Mouse (Mus musculus): ENCODE results near the gene Etl4. TPM values are rescaled to one million over a fixed set of nuclear protein-coding genes. Genes with fewer than 3 reads are reported as not detected.

Etl4 gene
- polyA plus RNA-seq, 1 experiment from 2014 or later: 2.5 TPM

DNA sequence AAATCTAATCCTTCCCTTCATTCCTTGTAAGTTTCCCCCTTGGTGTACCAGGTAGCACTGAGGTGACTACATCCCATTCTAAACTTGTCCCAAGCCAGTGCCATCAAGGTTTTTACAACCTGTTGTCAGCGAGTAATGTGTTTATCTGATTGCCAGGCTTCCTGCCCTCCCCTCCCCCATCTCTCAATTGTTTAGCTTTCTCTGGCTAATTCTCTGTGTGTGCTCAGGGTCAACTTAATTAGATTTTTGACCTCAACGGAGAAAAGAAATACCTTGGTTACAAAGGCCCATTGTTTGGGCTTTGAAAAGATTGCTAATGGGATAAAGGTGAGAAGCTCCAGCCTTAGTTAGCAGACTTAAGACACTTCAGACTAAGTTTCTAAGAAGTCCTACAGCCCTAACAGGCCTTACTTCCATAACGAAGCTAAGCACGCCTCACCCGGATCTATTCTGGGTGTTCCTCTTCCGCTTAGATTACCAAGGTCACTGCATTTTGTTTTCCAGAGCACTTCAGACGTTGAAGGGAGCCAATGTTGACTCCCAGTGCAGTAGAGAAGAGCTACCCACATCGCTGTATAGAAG lies 586.7 kb downstream of the Etl4 start:
- Histone ChIP-seq H3K36me3 (ENCODE audit: control insufficient read depth, insufficient read depth, low read length) (no peaks in the 10 kb centered on the region), H3K4me1 (ENCODE audit: control insufficient read depth, insufficient read depth, low read length) (no peaks in the 10 kb centered on the region), H3K4me3 (replicated peaks; ENCODE audit: low read depth, low read length) (no peak overlapping the region), H3K9me3 (ENCODE audit: control insufficient read depth, low read length) (no peaks in the 10 kb centered on the region; the same call in 1 of the 2 replicates), H3K9ac (replicated peaks; ENCODE audit: low read length) (no peak overlapping the region), H3K27me3 (ENCODE audit: control insufficient read depth, insufficient read depth, low read length) (no peaks in the 10 kb centered on the region), H3K4me2 (ENCODE audit: low read length) (no peak overlapping the region), H3K27ac (replicated peaks; ENCODE audit: low read depth, low read length) (no peak overlapping the region)
- WGBS: 25% methylated on average over 8 of the region's 8 CpGs
- ATAC-seq (ENCODE audit: low FRiP score, low TSS enrichment) (no peak), DNase-seq (no peak)

DNA sequence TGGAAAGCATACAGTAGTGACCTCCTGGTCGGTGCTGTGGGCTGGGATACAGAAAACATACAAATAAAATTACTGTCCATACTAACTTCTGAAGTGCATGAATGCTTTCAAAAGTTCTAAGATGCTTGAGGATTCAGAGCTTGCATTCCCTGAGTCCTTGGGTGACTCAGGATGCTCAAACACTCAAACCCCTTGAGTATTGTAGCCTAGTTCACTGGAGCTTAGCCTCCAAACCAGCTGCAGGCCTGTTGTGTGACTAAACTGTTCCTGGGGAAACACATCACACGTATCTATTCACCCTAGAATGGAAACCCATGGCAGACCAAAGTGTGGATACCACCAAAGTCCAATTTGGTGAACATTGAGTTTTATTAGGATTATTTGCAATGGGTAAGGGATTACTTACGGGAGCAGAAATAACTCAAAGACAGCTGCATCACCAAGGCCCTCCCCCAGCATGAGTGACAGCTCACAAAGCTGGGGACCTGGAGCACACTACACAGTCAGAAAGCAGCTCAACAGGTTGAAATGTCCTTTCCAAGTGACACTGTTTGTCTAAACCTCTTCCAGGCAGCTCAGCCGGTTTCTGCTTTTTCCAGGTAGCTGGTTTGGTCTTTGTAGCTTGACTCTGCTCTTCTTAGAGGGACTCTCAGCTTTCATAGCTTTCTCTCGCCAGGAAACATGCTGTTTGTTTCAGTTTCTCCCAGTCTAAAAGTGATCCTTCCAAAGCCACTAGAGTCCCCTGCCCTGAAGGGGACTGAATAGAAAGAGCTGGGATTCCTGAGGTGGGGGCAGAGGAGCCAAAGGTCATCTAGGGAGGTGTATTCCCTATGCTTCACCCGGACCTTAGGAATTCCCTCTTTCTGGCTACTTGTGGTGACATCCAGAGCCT lies 598.5 kb downstream of the Etl4 start:
- ATAC-seq (ENCODE audit: low FRiP score, low TSS enrichment) (no peak), DNase-seq (no peak)
- WGBS: 60% methylated on average over 6 of the region's 6 CpGs

DNA sequence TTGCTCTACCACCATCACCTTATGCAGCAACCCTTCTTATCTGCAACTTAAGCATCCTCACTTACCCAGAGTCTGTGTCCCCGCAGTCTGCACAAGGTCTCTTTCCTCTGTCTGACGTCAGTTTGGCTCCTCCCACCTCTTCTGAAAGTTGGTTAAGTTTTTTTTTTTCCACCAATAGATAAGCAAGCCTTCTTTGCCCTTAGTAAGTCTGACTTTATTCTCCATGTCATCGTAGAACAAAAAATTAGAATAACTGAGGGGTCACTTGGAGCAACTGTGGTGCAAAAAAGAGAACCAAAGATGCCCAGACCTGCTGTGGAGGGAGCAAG lies 599.1 kb downstream of the Etl4 start:
- WGBS: 78% methylated on average over 3 of the region's 3 CpGs
- Histone ChIP-seq H3K9ac (replicated peaks; ENCODE audit: low read length) (no peak overlapping the region), H3K9me3 (ENCODE audit: control insufficient read depth, low read length) (no peaks in the 10 kb centered on the region), H3K4me3 (replicated peaks; ENCODE audit: low read depth, low read length) (no peak overlapping the region), H3K4me2 (ENCODE audit: low read length) (no peak overlapping the region), H3K27ac (replicated peaks; ENCODE audit: low read depth, low read length) (no peak overlapping the region), H3K36me3 (ENCODE audit: control insufficient read depth, insufficient read depth, low read length) (no peaks in the 10 kb centered on the region), H3K4me1 (ENCODE audit: control insufficient read depth, insufficient read depth, low read length) (no peaks in the 10 kb centered on the region), H3K27me3 (ENCODE audit: control insufficient read depth, insufficient read depth, low read length) (no peaks in the 10 kb centered on the region)
- DNase-seq (no peak), ATAC-seq (ENCODE audit: low FRiP score, low TSS enrichment) (no peak)

More for the DNA sequence above, 598.5 kb downstream of the Etl4 start:
- Histone ChIP-seq H3K36me3 (ENCODE audit: control insufficient read depth, insufficient read depth, low read length) (no peaks in the 10 kb centered on the region), H3K4me2 (ENCODE audit: low read length) (no peak overlapping the region), H3K9me3 (ENCODE audit: control insufficient read depth, low read length) (no peaks in the 10 kb centered on the region), H3K4me3 (replicated peaks; ENCODE audit: low read depth, low read length) (no peak overlapping the region), H3K27ac (replicated peaks; ENCODE audit: low read depth, low read length) (no peak overlapping the region), H3K4me1 (ENCODE audit: control insufficient read depth, insufficient read depth, low read length) (no peaks in the 10 kb centered on the region), H3K27me3 (ENCODE audit: control insufficient read depth, insufficient read depth, low read length) (no peaks in the 10 kb centered on the region), H3K9ac (replicated peaks; ENCODE audit: low read length) (no peak overlapping the region)

DNA sequence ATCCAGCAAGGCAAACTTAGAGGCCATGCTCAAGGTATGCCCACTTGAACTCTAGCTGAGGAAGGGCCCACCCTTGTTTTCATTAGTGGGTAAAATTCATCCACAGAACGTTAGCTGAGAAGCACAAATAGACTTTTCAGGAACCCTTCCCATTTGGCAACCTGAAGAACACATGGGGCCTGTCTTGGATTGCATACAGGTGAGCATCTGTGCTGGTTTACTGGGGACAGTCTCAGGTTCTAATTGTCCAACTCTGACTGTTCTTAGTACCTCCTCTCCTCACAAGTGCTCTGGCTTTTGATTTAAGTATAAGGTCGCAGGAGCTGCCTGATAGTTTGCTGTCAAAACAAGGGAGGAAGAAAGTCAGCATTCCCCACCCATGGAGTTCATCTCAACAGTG lies 600.5 kb downstream of the Etl4 start:
- H3K27me3 ChIP-seq (ENCODE audit: control insufficient read depth, insufficient read depth, low read length): no peaks in the 10 kb centered on the region
- H3K36me3 ChIP-seq (ENCODE audit: control insufficient read depth, insufficient read depth, low read length): no peaks in the 10 kb centered on the region
- no peak overlapping the region for H3K4me3 ChIP-seq (replicated peaks; ENCODE audit: low read depth, low read length)
- no peak overlapping the region for H3K4me2 ChIP-seq (ENCODE audit: low read length)
- H3K27ac ChIP-seq (replicated peaks; ENCODE audit: low read depth, low read length): no peak overlapping the region
- ATAC-seq (ENCODE audit: low FRiP score, low TSS enrichment) (no peak), DNase-seq (no peak)
- no peaks in the 10 kb centered on the region for H3K4me1 ChIP-seq (ENCODE audit: control insufficient read depth, insufficient read depth, low read length)
- no peak overlapping the region for H3K9ac ChIP-seq (replicated peaks; ENCODE audit: low read length)
- no peaks in the 10 kb centered on the region for H3K9me3 ChIP-seq (ENCODE audit: control insufficient read depth, low read length)
- 80% methylated on average over 2 of the region's 2 CpGs for WGBS

DNA sequence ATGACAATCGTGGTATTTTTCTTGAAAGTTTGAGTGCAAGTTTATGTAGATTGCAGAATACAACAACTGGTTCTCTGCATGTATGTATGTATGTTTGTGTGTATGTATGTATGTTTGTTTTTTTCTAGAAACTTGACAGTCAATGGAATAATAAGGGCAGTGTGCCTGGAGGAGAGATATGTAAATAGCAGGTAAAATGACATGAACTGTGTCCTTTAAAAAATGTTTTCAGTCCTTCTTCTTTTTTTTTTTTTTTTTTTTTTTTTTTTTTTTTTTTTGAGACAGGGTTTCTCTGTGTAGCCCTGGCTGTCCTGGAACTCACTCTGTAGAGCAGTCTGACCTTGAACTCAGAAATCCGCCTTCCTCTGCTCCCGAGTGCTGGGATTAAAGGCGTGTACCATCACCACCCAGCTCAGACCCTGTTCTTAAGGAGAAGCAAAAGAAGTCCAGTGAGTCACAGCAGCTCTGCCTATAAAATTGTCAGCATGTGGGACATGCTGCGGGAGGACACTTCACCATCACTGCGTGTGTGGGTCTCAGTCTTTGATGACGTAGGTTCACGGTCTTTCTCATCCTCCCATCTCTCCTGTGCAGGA lies 606.8 kb downstream of the Etl4 start:
- H3K9me3 ChIP-seq (ENCODE audit: control insufficient read depth, low read length): no peaks in the 10 kb centered on the region
- H3K27ac ChIP-seq (replicated peaks; ENCODE audit: low read depth, low read length): no peak overlapping the region
- no peak overlapping the region for H3K9ac ChIP-seq (replicated peaks; ENCODE audit: low read length)
- no peak overlapping the region for H3K4me3 ChIP-seq (replicated peaks; ENCODE audit: low read depth, low read length)
- H3K4me2 ChIP-seq (ENCODE audit: low read length): no peak overlapping the region
- H3K27me3 ChIP-seq (ENCODE audit: control insufficient read depth, insufficient read depth, low read length): peaks cover 21% of the 10 kb centered on the region; the same call in 1 of the 2 replicates
- H3K36me3 ChIP-seq (ENCODE audit: control insufficient read depth, insufficient read depth, low read length): no peaks in the 10 kb centered on the region
- 95% methylated on average over 8 of the region's 8 CpGs for WGBS
- peaks cover 17% of the 10 kb centered on the region for H3K4me1 ChIP-seq (ENCODE audit: control insufficient read depth, insufficient read depth, low read length)
- DNase-seq: no peak
- ATAC-seq (ENCODE audit: low FRiP score, low TSS enrichment): no peak

DNA sequence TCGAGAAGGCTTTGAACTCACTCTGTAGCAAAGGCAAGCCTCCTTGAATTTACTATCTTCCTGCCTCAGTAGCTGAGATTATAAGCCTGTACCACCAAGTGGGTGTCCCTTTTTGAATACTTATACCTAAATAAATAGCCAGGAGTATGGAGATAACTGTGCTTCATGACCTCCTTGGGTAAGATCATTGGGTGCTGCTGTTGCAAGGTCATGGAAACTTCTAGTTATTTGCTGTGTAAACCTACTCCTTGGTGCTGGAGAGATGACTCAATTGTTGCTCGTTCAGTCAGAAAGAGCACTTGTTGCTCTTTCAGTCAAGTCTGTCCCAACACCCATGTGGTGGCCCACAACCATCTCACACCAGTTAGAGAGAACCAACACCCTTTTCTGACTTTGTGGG lies 608.3 kb downstream of the Etl4 start:
- H3K27me3 ChIP-seq (ENCODE audit: control insufficient read depth, insufficient read depth, low read length): peaks cover 21% of the 10 kb centered on the region; the same call in 1 of the 2 replicates
- no peaks in the 10 kb centered on the region for H3K36me3 ChIP-seq (ENCODE audit: control insufficient read depth, insufficient read depth, low read length)
- H3K9ac ChIP-seq (replicated peaks; ENCODE audit: low read length): no peak overlapping the region
- ATAC-seq (ENCODE audit: low FRiP score, low TSS enrichment): no peak
- peaks cover 17% of the 10 kb centered on the region for H3K4me1 ChIP-seq (ENCODE audit: control insufficient read depth, insufficient read depth, low read length)
- no peak overlapping the region for H3K4me3 ChIP-seq (replicated peaks; ENCODE audit: low read depth, low read length)
- DNase-seq: no peak
- no peak overlapping the region for H3K27ac ChIP-seq (replicated peaks; ENCODE audit: low read depth, low read length)
- no peaks in the 10 kb centered on the region for H3K9me3 ChIP-seq (ENCODE audit: control insufficient read depth, low read length)
- H3K4me2 ChIP-seq (ENCODE audit: low read length): no peak overlapping the region
- WGBS: 84% methylated on average over 2 of the region's 2 CpGs

DNA sequence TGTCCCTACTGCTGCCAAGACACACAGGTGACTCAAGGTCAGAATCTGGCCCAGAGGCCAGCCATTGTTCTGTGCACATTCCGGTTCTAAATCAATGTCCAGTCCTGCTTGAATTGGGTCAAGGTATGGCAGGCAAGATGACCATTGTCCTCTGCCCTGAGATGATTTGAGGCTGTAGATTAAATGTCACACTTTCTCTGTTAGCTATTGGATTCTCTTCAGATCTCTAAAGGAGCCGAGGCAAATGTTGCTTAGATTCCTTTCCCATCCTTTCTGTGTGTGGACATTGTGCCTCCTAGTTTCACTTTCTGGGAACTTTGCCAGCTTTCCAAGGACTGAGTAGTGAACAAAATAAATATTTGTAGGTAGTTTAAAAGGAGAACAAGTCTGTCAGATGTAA lies 608.9 kb downstream of the Etl4 start:
- WGBS: 54% methylated on average over 2 of the region's 2 CpGs
- ATAC-seq (ENCODE audit: low FRiP score, low TSS enrichment): no peak
- Histone ChIP-seq H3K27ac (replicated peaks; ENCODE audit: low read depth, low read length) (no peak overlapping the region), H3K9ac (replicated peaks; ENCODE audit: low read length) (no peak overlapping the region), H3K9me3 (ENCODE audit: control insufficient read depth, low read length) (no peaks in the 10 kb centered on the region), H3K36me3 (ENCODE audit: control insufficient read depth, insufficient read depth, low read length) (no peaks in the 10 kb centered on the region), H3K27me3 (ENCODE audit: control insufficient read depth, insufficient read depth, low read length) (peaks cover 21% of the 10 kb centered on the region; the same call in 1 of the 2 replicates), H3K4me3 (replicated peaks; ENCODE audit: low read depth, low read length) (no peak overlapping the region), H3K4me1 (ENCODE audit: control insufficient read depth, insufficient read depth, low read length) (peaks cover 17% of the 10 kb centered on the region), H3K4me2 (ENCODE audit: low read length) (no peak overlapping the region)
- DNase-seq: peak; percentile 68

DNA sequence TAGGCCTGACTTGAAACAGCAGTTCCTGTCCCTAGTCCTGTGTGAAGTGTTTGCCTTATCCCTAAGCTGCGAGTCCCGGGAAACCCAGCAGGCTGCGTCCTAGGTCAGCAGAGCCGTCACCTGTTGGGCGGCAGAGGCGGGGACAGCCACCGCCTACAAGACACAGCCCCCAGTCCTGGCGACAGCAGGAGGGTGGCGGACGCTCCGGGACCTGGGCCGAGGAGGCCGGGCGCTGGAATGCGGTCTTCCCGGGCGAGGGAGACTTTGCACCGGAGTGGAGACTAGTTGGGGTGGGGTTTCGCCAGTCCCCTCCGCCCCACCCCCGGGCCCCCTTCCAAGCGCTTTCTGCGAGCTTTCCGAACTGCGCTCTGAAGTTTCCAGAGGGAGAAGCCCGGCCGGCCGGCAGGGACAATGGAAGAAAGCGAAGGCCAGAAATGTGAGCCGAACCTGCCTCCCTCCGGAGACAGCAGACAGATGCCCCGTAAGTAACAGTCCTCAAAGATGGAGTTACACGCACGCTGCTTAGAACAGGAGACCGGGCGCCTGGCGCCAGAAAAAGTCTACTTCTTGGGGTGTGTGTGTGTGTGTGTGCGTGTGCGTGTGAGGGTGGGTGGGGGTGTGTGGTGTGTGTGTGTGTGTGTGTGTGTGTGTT lies 610.0 kb downstream of the Etl4 start:
- ATAC-seq (ENCODE audit: low FRiP score, low TSS enrichment) (peak; percentile 68), DNase-seq (peak; percentile 64)
- Histone ChIP-seq H3K4me1 (ENCODE audit: control insufficient read depth, insufficient read depth, low read length) (peaks cover 17% of the 10 kb centered on the region), H3K36me3 (ENCODE audit: control insufficient read depth, insufficient read depth, low read length) (no peaks in the 10 kb centered on the region), H3K9ac (replicated peaks; ENCODE audit: low read length) (peak overlapping the region; percentile 49; the same call in 1 of the 2 replicates), H3K27me3 (ENCODE audit: control insufficient read depth, insufficient read depth, low read length) (peaks cover 21% of the 10 kb centered on the region; the same call in 1 of the 2 replicates), H3K4me3 (replicated peaks; ENCODE audit: low read depth, low read length) (peak overlapping the region; percentile 39), H3K9me3 (ENCODE audit: control insufficient read depth, low read length) (no peaks in the 10 kb centered on the region), H3K27ac (replicated peaks; ENCODE audit: low read depth, low read length) (no peak overlapping the region), H3K4me2 (ENCODE audit: low read length) (peak overlapping the region; percentile 89)
- WGBS: under 1% methylated on average over 39 of the region's 39 CpGs

All from midbrain, embryonic 14.5 days (tissue).